Mouse (Mus musculus): Measurements from ENCODE around the gene Mau2.

DNA sequence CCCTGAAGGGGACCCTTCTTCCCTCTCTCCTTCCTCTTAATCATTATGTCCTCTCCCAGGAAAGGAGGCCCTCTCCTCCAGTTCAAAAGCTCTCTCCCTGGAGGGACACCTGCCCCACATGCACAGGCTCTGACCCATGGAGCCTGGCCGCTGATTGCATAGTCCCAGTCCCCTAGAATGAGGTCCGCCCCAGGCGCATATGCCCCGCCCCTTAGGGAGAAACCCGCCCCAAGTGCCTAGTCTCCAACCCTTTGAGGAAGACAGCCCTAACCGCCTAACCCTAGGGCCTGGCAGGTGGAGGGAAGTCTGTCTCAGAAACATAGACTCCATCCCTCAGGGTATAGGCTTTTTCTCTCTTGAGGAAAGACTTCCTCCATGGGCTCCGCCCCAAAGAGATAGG lies 44.7 kb upstream of the Mau2 start:
- TF ChIP-seq TAL1 (IDR thresholded peaks at IDR 0.05; ENCODE audit: low read length): no peak
- no peak for TF ChIP-seq GATA1 (IDR thresholded peaks at IDR 0.05; ENCODE audit: low read length)

Measured in erythroblast, embryonic 14.5 days (primary cell).